Mouse (Mus musculus): Measurements from ENCODE around the gene Zfp53.
"Not testable (repeated sequence)": the region's sequence is repeated elsewhere in the genome, so short reads cannot be mapped to it uniquely, and the experiment has no call there.

DNA sequence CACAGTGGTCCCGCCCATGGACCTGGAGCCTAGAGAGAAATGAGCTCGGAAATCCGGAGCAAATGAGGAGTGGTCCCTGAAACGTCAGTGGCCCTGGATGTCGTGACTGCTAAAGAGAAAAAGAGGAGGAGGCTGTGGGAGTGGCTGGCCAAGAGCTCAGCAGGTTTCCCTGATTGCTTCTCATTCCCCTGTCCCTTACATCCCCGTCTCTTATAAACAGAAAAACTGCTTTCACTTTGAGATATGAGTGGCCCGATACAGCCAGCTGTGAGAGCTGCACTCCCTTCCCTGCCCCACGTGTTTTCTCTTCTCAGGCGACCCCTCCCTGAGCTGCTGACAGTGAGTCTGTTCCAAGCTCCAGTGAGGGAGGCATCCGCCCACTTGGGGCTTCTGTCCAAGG, 14.1 kb upstream of the Zfp53 start:
- not testable (repeated sequence) for TF ChIP-seq CTCF (IDR thresholded peaks at IDR 0.05; ENCODE audit: extremely low read depth, insufficient read depth, insufficient read length, insufficient replicate concordance); POLR2A (IDR thresholded peaks at IDR 0.05; ENCODE audit: low read depth, low read length)
